Mouse (Mus musculus): ENCODE results near the gene Sclt1. TPM values are rescaled to one million over a fixed set of nuclear protein-coding genes. Genes with fewer than 3 reads are reported as not detected.
"Not testable (repeated sequence)": the region's sequence is repeated elsewhere in the genome, so short reads cannot be mapped to it uniquely, and the experiment has no call there.

Sclt1 gene
- polyA plus RNA-seq, 1 experiment from 2014 or later = 28.4 TPM

- WGBS = 86% methylated on average over 13 of the region's 13 CpGs
- not testable (repeated sequence) for H3K4me2 ChIP-seq (ENCODE audit: low read depth, low read length); H3K27ac ChIP-seq (replicated peaks; ENCODE audit: low read depth, low read length); H3K4me3 ChIP-seq (ENCODE audit: low read depth, low read length); H3K27me3 ChIP-seq (ENCODE audit: control insufficient read depth, insufficient read depth, low read length); H3K36me3 ChIP-seq (replicated peaks; ENCODE audit: control insufficient read depth, insufficient read depth, low read depth, low read length); H3K4me1 ChIP-seq (ENCODE audit: control insufficient read depth, insufficient read depth, low read length); H3K9ac ChIP-seq (replicated peaks; ENCODE audit: low read length); DNase-seq (ENCODE audit: low spot score); ATAC-seq (replicated peaks; ENCODE audit: insufficient number of reproducible peaks, low FRiP score, low TSS enrichment, low read depth); H3K9me3 ChIP-seq (replicated peaks; ENCODE audit: control insufficient read depth, low read length)
Measured at GRCm38 (mm10) chr3:41690114-41690640, 52.1 kb downstream of the Sclt1 start.

- no peaks in the 10 kb centered on the region for H3K36me3 ChIP-seq (replicated peaks; ENCODE audit: control insufficient read depth, insufficient read depth, low read depth, low read length)
- WGBS = 77% methylated on average over 2 of the region's 2 CpGs
Measured at GRCm38 (mm10) chr3:41686396-41686795, 55.9 kb downstream of the Sclt1 start.

GRCm38 (mm10) chr3:41682084-41682483 is 60.2 kb downstream of the Sclt1 start:
- H3K27me3 ChIP-seq (ENCODE audit: control insufficient read depth, insufficient read depth, low read length) = no peaks in the 10 kb centered on the region
- WGBS = 89% methylated on average over 4 of the region's 4 CpGs
- H3K4me3 ChIP-seq (ENCODE audit: low read depth, low read length) = no peak overlapping the region
- no peak for DNase-seq (ENCODE audit: low spot score)
- no peak for ATAC-seq (replicated peaks; ENCODE audit: insufficient number of reproducible peaks, low FRiP score, low TSS enrichment, low read depth)
- no peak overlapping the region for H3K4me2 ChIP-seq (ENCODE audit: low read depth, low read length)
- no peak overlapping the region for H3K9ac ChIP-seq (replicated peaks; ENCODE audit: low read length)
- H3K27ac ChIP-seq (replicated peaks; ENCODE audit: low read depth, low read length) = no peak overlapping the region
- H3K4me1 ChIP-seq (ENCODE audit: control insufficient read depth, insufficient read depth, low read length) = no peaks in the 10 kb centered on the region
- H3K9me3 ChIP-seq (replicated peaks; ENCODE audit: control insufficient read depth, low read length) = no peaks in the 10 kb centered on the region
- H3K36me3 ChIP-seq (replicated peaks; ENCODE audit: control insufficient read depth, insufficient read depth, low read depth, low read length) = no peaks in the 10 kb centered on the region

More at GRCm38 (mm10) chr3:41686396-41686795, 55.9 kb downstream of the Sclt1 start:
- Histone ChIP-seq H3K27ac (replicated peaks; ENCODE audit: low read depth, low read length) (no peak overlapping the region), H3K27me3 (ENCODE audit: control insufficient read depth, insufficient read depth, low read length) (no peaks in the 10 kb centered on the region), H3K4me3 (ENCODE audit: low read depth, low read length) (no peak overlapping the region), H3K4me1 (ENCODE audit: control insufficient read depth, insufficient read depth, low read length) (no peaks in the 10 kb centered on the region), H3K4me2 (ENCODE audit: low read depth, low read length) (no peak overlapping the region), H3K9ac (replicated peaks; ENCODE audit: low read length) (no peak overlapping the region), H3K9me3 (replicated peaks; ENCODE audit: control insufficient read depth, low read length) (no peaks in the 10 kb centered on the region)
- ATAC-seq (replicated peaks; ENCODE audit: insufficient number of reproducible peaks, low FRiP score, low TSS enrichment, low read depth) (no peak), DNase-seq (ENCODE audit: low spot score) (no peak)

- Histone ChIP-seq H3K4me2 (ENCODE audit: low read depth, low read length) (no peak overlapping the region), H3K4me3 (ENCODE audit: low read depth, low read length) (no peak overlapping the region), H3K4me1 (ENCODE audit: control insufficient read depth, insufficient read depth, low read length) (no peaks in the 10 kb centered on the region), H3K27me3 (ENCODE audit: control insufficient read depth, insufficient read depth, low read length) (no peaks in the 10 kb centered on the region), H3K27ac (replicated peaks; ENCODE audit: low read depth, low read length) (no peak overlapping the region), H3K9ac (replicated peaks; ENCODE audit: low read length) (no peak overlapping the region), H3K36me3 (replicated peaks; ENCODE audit: control insufficient read depth, insufficient read depth, low read depth, low read length) (no peaks in the 10 kb centered on the region), H3K9me3 (replicated peaks; ENCODE audit: control insufficient read depth, low read length) (no peaks in the 10 kb centered on the region)
- WGBS = 88% methylated on average over 2 of the region's 2 CpGs
- no peak for ATAC-seq (replicated peaks; ENCODE audit: insufficient number of reproducible peaks, low FRiP score, low TSS enrichment, low read depth)
- no peak for DNase-seq (ENCODE audit: low spot score)
Measured at GRCm38 (mm10) chr3:41676648-41677047, 65.7 kb downstream of the Sclt1 start.

- H3K9me3 ChIP-seq (replicated peaks; ENCODE audit: control insufficient read depth, low read length) = no peaks in the 10 kb centered on the region
- H3K36me3 ChIP-seq (replicated peaks; ENCODE audit: control insufficient read depth, insufficient read depth, low read depth, low read length) = no peaks in the 10 kb centered on the region
- ATAC-seq (replicated peaks; ENCODE audit: insufficient number of reproducible peaks, low FRiP score, low TSS enrichment, low read depth) (no peak), DNase-seq (ENCODE audit: low spot score) (no peak)
- no peak overlapping the region for H3K4me2 ChIP-seq (ENCODE audit: low read depth, low read length)
- no peaks in the 10 kb centered on the region for H3K4me1 ChIP-seq (ENCODE audit: control insufficient read depth, insufficient read depth, low read length)
- no peak overlapping the region for H3K4me3 ChIP-seq (ENCODE audit: low read depth, low read length)
- H3K9ac ChIP-seq (replicated peaks; ENCODE audit: low read length) = no peak overlapping the region
- no peak overlapping the region for H3K27ac ChIP-seq (replicated peaks; ENCODE audit: low read depth, low read length)
- H3K27me3 ChIP-seq (ENCODE audit: control insufficient read depth, insufficient read depth, low read length) = no peaks in the 10 kb centered on the region
Measured at GRCm38 (mm10) chr3:41674778-41675177, 67.5 kb downstream of the Sclt1 start.

GRCm38 (mm10) chr3:41655642-41656041 is 86.7 kb downstream of the Sclt1 start:
- H3K9ac ChIP-seq (replicated peaks; ENCODE audit: low read length) = no peak overlapping the region
- DNase-seq (ENCODE audit: low spot score) = no peak
- H3K36me3 ChIP-seq (replicated peaks; ENCODE audit: control insufficient read depth, insufficient read depth, low read depth, low read length) = no peaks in the 10 kb centered on the region
- no peaks in the 10 kb centered on the region for H3K4me1 ChIP-seq (ENCODE audit: control insufficient read depth, insufficient read depth, low read length)
- H3K27ac ChIP-seq (replicated peaks; ENCODE audit: low read depth, low read length) = no peak overlapping the region
- no peaks in the 10 kb centered on the region for H3K9me3 ChIP-seq (replicated peaks; ENCODE audit: control insufficient read depth, low read length)
- no peak for ATAC-seq (replicated peaks; ENCODE audit: insufficient number of reproducible peaks, low FRiP score, low TSS enrichment, low read depth)
- no peak overlapping the region for H3K4me3 ChIP-seq (ENCODE audit: low read depth, low read length)
- 93% methylated on average over 1 of the region's 1 CpGs for whole genome bisulfite sequencing
- no peak overlapping the region for H3K4me2 ChIP-seq (ENCODE audit: low read depth, low read length)
- H3K27me3 ChIP-seq (ENCODE audit: control insufficient read depth, insufficient read depth, low read length) = no peaks in the 10 kb centered on the region

- Histone ChIP-seq H3K9ac (replicated peaks; ENCODE audit: low read length) (no peak overlapping the region), H3K27ac (replicated peaks; ENCODE audit: low read depth, low read length) (no peak overlapping the region), H3K36me3 (replicated peaks; ENCODE audit: control insufficient read depth, insufficient read depth, low read depth, low read length) (no peaks in the 10 kb centered on the region), H3K27me3 (ENCODE audit: control insufficient read depth, insufficient read depth, low read length) (no peaks in the 10 kb centered on the region), H3K9me3 (replicated peaks; ENCODE audit: control insufficient read depth, low read length) (no peaks in the 10 kb centered on the region), H3K4me3 (ENCODE audit: low read depth, low read length) (no peak overlapping the region), H3K4me2 (ENCODE audit: low read depth, low read length) (no peak overlapping the region), H3K4me1 (ENCODE audit: control insufficient read depth, insufficient read depth, low read length) (no peaks in the 10 kb centered on the region)
- ATAC-seq (replicated peaks; ENCODE audit: insufficient number of reproducible peaks, low FRiP score, low TSS enrichment, low read depth) (no peak), DNase-seq (ENCODE audit: low spot score) (no peak)
- WGBS = 81% methylated on average over 7 of the region's 7 CpGs
Measured at GRCm38 (mm10) chr3:41620971-41621370, 121.3 kb downstream of the Sclt1 start.

GRCm38 (mm10) chr3:41618488-41618887 is 123.8 kb downstream of the Sclt1 start:
- no peak overlapping the region for H3K4me2 ChIP-seq (ENCODE audit: low read depth, low read length)
- ATAC-seq (replicated peaks; ENCODE audit: insufficient number of reproducible peaks, low FRiP score, low TSS enrichment, low read depth) = no peak

More at GRCm38 (mm10) chr3:41618488-41618887, 123.8 kb downstream of the Sclt1 start:
- Histone ChIP-seq H3K4me1 (ENCODE audit: control insufficient read depth, insufficient read depth, low read length) (no peaks in the 10 kb centered on the region), H3K9ac (replicated peaks; ENCODE audit: low read length) (no peak overlapping the region), H3K36me3 (replicated peaks; ENCODE audit: control insufficient read depth, insufficient read depth, low read depth, low read length) (peaks cover 3% of the 10 kb centered on the region; the same call in 1 of the 2 replicates), H3K4me3 (ENCODE audit: low read depth, low read length) (no peak overlapping the region), H3K27me3 (ENCODE audit: control insufficient read depth, insufficient read depth, low read length) (no peaks in the 10 kb centered on the region), H3K27ac (replicated peaks; ENCODE audit: low read depth, low read length) (no peak overlapping the region), H3K9me3 (replicated peaks; ENCODE audit: control insufficient read depth, low read length) (no peaks in the 10 kb centered on the region)
- no peak for DNase-seq (ENCODE audit: low spot score)
- 88% methylated on average over 3 of the region's 3 CpGs for WGBS

Data from embryonic facial prominence, embryonic 11.5 days (tissue).